Mouse (Mus musculus) lung, postnatal 14 days (tissue): ENCODE measurements around the gene Magee1.
"Not testable (repeated sequence)": the region's sequence is repeated elsewhere in the genome, so short reads cannot be mapped to it uniquely, and the experiment has no call there.

ENCODE experiments used
- DNase-seq: peaks from one replicate; pipeline ENCODE4 v3.0.0; 2021

The Magee1 gene

DNA sequence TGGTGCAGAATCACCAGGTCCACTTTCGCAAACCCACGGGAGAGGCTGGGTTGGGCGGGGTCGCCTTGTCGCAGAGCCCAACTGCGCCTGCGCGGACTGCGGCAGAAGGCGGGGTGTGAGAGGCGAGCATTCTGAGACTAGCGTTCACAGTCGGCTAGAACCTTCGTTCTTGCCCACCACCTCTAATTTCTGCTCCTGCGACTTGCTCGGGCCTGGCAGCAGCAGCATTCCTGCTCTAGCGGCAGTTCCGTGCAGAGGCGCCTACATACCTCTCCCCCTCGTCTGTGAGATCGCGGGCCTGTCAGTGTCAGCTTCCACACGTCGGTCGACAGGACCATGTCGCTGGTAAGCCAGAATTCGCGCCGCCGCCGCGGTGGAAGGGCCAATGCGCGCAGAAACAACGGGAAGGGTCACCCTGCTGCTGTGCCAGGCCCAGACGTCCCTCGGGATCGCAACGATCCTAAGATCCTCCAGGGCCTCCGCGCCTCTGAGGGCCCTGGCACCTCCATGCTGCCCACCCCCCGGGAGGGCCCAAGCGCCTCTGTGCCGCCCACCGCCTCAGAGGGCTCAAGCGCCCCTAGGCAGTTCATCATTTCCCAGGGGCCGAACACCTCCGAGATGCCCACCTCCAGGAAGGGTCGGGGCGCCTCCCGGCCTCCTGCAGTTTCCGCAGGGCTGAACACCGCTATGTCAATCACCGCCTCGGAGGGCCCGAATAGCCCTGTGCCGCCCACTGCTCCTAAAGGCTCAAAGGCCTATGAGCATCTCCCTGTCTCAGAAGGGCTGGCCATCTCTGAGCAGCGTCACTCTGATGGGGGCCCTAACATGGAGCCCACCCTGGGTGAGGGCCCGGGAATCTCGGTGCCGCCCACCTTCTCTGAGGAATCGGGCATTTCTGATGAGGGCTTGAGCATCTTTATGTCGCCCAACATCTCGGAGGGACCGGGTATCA, at the start of gene Magee1:
Magee1 (plus strand) TSS at position 104 of the 952 bp plus-strand sequence.
- DNase-seq = peak; percentile 72

GRCm38 (mm10) chrX:105079151-105079550, 41.0 kb upstream of the Magee1 start:
- DNase-seq = no peak

DNA sequence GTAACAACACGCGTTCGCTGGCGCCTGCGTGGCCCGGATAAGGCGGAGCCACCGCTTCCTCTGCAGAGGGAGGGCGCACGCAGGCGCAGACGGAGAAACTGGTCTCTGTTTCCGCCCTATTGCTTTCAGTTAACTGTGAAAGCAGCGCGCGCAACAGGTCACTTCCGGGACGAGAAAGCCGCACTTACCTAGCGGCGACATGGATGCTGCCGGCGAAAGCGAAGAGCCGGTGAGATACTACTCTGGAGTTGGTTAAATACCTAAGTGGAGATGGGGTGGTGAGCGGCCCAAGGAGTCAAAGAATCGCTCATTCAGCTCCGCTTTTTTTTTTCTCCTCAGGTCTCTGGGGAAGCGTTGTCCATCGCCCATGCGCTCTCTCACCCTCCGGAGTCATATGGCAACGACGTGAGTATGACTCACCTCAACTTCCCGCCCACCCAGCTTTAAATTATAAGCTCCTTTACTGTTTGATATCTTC, 40.5 kb upstream of the Magee1 start, which contains the start of gene Pbdc1:
Pbdc1 (plus strand) TSS at position 142 of the 478 bp plus-strand sequence.
- peak; percentile 86 for DNase-seq

DNA sequence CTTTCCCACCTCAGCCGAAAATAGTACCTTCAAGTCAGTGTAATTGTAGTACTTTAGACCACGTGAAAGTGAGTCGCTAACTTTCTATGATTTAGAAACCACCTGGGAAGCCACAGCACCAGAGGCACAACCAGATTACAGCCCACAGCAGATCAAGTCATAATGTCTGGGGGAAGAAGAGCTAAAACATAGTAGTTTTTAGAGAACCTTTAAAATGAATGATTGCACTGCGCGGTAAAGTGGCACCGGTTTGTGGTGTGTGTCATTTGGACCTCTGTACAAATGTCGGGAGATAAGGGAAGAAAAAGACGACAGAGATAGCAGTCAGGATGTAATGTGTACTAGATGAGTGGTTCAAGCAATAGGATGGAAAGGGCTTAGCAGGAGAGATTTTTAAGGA, 40.1 kb upstream of the Magee1 start:
- DNase-seq = no peak

DNA sequence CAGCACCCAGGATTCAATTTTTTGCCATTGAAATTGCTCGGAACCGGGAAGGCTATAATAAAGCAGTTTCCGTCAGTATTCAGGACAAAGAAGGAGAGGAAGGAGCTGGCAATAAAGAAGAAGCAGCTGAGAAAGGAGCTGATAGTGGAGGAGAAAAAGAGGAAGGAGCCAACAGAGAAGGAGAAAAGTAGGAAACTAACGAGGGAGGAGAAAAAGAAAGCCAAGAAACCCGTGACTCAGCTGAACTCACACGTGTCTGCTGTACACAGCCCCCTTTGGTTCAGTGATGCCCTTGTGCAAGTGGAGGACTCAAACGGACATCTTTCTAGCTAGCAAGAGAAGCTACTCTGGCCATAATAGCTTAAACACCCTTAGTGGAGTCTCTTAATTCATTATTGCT, 37.2 kb upstream of the Magee1 start:
- not testable (repeated sequence) for DNase-seq

- DNase-seq = peak; percentile 12
These were observed 16.0 kb upstream of the Magee1 start for GRCm38 (mm10) chrX:105104175-105104574.

DNA sequence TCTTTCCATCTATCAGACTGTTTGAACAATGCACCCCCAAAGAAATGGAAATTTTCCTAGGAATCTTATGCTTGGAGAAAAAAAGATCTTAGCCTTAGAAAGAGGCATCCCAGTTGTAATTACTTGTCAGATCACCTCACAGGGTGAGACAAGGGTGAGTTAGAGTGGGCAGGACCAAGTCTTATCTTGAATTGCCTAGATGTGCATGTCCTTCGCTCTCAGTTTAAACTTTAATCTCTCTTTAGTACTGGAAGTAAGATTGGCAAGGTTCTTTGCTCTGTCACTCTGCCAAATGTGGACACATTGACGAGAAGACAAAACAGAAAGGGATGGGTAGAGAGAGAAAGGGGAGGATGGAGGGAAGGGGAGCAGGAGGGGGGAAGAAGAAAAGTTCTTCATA, 5.2 kb upstream of the Magee1 start:
- no peak for DNase-seq

DNA sequence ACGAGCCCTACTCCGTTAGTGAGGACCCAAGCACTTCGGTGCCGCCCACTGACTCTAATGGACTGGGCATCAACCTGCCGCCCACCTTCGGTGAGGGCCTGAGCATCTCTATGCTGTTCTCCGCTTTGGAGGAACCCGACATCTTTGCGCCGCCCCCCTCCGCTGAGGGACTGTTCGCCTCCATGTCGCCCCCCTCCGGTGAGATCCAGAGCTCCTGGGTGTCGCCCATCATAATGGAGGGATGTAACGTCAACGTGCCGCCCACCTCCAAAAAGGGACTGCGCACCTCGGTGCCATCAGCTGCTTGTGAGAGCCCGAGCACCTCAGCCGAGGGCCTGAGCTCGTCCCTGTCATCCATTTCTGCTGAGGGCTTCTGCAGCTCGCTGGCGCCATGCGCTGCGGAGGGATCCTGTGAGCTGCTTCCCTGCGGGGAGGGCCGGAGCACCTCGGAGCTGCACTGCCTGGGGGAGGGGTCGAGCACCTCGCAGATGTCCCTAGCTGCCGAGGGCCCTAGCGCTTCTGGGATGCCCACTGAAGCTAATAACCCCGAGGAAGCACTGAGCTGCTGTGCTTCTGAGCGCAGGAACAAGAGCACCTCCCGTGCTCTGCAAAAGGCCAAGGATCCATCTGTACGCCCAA, 1.2 kb downstream of the Magee1 start:
- DNase-seq = peak; percentile 72

GRCm38 (mm10) chrX:105124903-105125302, 4.7 kb downstream of the Magee1 start:
- no peak for DNase-seq

DNA sequence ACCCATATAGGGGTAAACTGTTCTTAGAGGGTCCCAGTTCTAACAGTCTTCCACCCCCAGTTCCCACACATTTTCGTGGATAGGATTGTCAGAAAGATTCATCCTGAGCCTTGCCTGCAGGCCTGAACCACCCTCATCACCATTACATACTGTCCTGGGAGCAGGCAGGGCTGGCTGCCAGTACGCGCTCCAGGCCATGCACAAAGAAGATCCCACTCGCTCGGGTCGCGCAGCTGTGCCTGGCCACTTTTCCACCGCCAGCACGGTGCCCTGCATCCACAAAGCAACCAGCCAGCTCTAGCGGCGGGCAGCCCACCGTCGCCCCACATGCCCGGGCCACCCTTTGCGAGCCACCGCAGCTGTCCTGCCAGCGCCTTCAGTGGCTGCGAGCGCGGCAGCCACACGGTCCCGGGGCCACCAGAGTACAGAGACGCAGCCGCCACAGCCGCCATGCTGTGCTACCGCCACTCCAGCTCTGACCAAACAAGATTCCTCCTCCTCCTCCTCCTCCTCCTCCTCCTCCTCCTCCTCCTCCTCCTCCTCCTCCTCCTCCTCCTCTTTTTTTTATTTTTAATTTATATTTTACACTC, 31.8 kb downstream of the Magee1 start:
- DNase-seq = no peak

- not testable (repeated sequence) for DNase-seq
These were observed 44.8 kb downstream of the Magee1 start for GRCm38 (mm10) chrX:105165007-105165406.

GRCm38 (mm10) chrX:105167217-105167616, 47.0 kb downstream of the Magee1 start:
- no peak for DNase-seq
